Mouse (Mus musculus) kidney, postnatal 0 days (tissue): Measurements from ENCODE around the gene Ttc28. TPM values are rescaled to one million over a fixed set of nuclear protein-coding genes. Genes with fewer than 3 reads are reported as not detected.
A peak's percentile ranks its signal among the peaks of the same experiment; 100 is the strongest.

Experiments
- ATAC-seq: fragments of 200-750 bp; cut with Nextera tagmentation; replicated peaks from 2 replicates; pipeline ENCODE4 v1.8.0; 2017; ENCODE audit warnings: low read depth, moderate number of reproducible peaks, moderate TSS enrichment, moderate library complexity; ENCODE audit not compliant: low FRiP score
- DNase-seq: peaks from one replicate; pipeline ENCODE4 v3.0.0-alpha.2; 2016; ENCODE audit warnings: low spot score
- H3K27ac ChIP-seq: fragments of 300-500 bp; sonication (generic); 2 replicates; pipeline ENCODE4 v1.5.1; 2014; ENCODE audit warnings: mild to moderate bottlenecking
- H3K27me3 ChIP-seq: fragments of 300-500 bp; sonication (generic); 2 replicates; pipeline ENCODE4 v1.6.1; 2014; ENCODE audit warnings: low read length, mixed read lengths; ENCODE audit not compliant: insufficient read depth
- H3K36me3 ChIP-seq: fragments of 300-500 bp; sonication (generic); 2 replicates; pipeline ENCODE4 v1.6.1; 2014; ENCODE audit warnings: low read length, mixed read lengths; ENCODE audit not compliant: insufficient read depth
- H3K4me1 ChIP-seq: fragments of 300-500 bp; sonication (generic); replicated peaks from 2 replicates; pipeline ENCODE4 v1.6.1; 2014; ENCODE audit warnings: antibody characterized with exemption, low read length, mixed read lengths; ENCODE audit not compliant: insufficient read depth
- H3K4me2 ChIP-seq: fragments of 300-500 bp; sonication (generic); 2 replicates; pipeline ENCODE4 v1.6.1; 2014; ENCODE audit warnings: mild to moderate bottlenecking, low read length, moderate library complexity, mixed read lengths
- H3K4me3 ChIP-seq: fragments of 300-500 bp; sonication (generic); replicated peaks from 2 replicates; pipeline ENCODE4 v1.5.1; 2014; ENCODE audit warnings: low read depth, low read length
- H3K9ac ChIP-seq: fragments of 300-500 bp; sonication (generic); 2 replicates; pipeline ENCODE4 v1.6.1; 2014; ENCODE audit warnings: low read depth, low read length
- H3K9me3 ChIP-seq: fragments of 300-500 bp; sonication (generic); replicated peaks from 2 replicates; pipeline ENCODE4 v1.6.1; 2016; ENCODE audit warnings: low read length, inconsistent platforms, mixed read lengths
- CTCF ChIP-seq: IDR thresholded peaks from 2 replicates; pipeline ENCODE4 v1.5.1; 2016; ENCODE audit warnings: antibody characterized with exemption, low read depth, mild to moderate bottlenecking, moderate library complexity
- WGBS: fragments of 180-500 bp; shearing (Covaris S2); extraction: QIAGEN DNeasy Blood & Tissue Kit; methylation state at CpG from one replicate; pipeline ENCODE4 v1.1.7; 2014; 5-methylcytosine and 5-hydroxymethylcytosine counted together
- polyA plus RNA-seq: library from polyadenylated mRNA; unstranded; fragments of >200 nt; fragmentation: Nextera tagmentation; extraction: Ambion mirVana; gene quantifications from 2 replicates; pipeline ENCODE4 v1.2.1, GENCODE M21; 2015

The Ttc28 gene
- polyA plus RNA-seq, 1 experiment from 2014 or later, result 8.1 TPM

- Histone ChIP-seq H3K9ac (no peak overlapping the region), H3K4me1 (peaks cover 28% of the 10 kb centered on the region), H3K9me3 (no peaks in the 10 kb centered on the region), H3K4me2 (no peak overlapping the region), H3K36me3 (no peaks in the 10 kb centered on the region), H3K27ac (no peak overlapping the region), H3K4me3 (no peak overlapping the region), H3K27me3 (no peaks in the 10 kb centered on the region)
- WGBS, result 63% methylated on average over 7 of the region's 7 CpGs
- no peak for TF ChIP-seq CTCF
- ATAC-seq, result no peak
- no peak for DNase-seq
These were observed 301.8 kb downstream of the Ttc28 start for GRCm38 (mm10) chr5:111181204-111181912.

- no peaks in the 10 kb centered on the region for H3K36me3 ChIP-seq
- H3K27ac ChIP-seq, result no peak overlapping the region
- DNase-seq (peak; percentile 75), ATAC-seq (peak; percentile 68; the same call in 1 of the 2 replicates)
- no peaks in the 10 kb centered on the region for H3K9me3 ChIP-seq
- H3K4me3 ChIP-seq, result no peak overlapping the region
- peak overlapping the region; percentile 30; the same call in 1 of the 2 replicates for H3K4me2 ChIP-seq
- H3K27me3 ChIP-seq, result no peaks in the 10 kb centered on the region
- H3K4me1 ChIP-seq, result no peaks in the 10 kb centered on the region
- H3K9ac ChIP-seq, result no peak overlapping the region
- peak; percentile 59 for TF ChIP-seq CTCF
- WGBS, result 30% methylated on average over 11 of the region's 11 CpGs
These were observed 307.0 kb downstream of the Ttc28 start for GRCm38 (mm10) chr5:111186600-111186999.

GRCm38 (mm10) chr5:111191972-111192371, 312.4 kb downstream of the Ttc28 start:
- TF ChIP-seq CTCF, result no peak
- no peak overlapping the region for H3K9ac ChIP-seq
- H3K4me2 ChIP-seq, result no peak overlapping the region
- ATAC-seq (no peak), DNase-seq (no peak)
- H3K4me1 ChIP-seq, result no peaks in the 10 kb centered on the region
- no peak overlapping the region for H3K27ac ChIP-seq
- no peaks in the 10 kb centered on the region for H3K27me3 ChIP-seq
- no peaks in the 10 kb centered on the region for H3K9me3 ChIP-seq
- H3K4me3 ChIP-seq, result no peak overlapping the region
- WGBS, result 89% methylated on average over 9 of the region's 9 CpGs
- H3K36me3 ChIP-seq, result no peaks in the 10 kb centered on the region

- Histone ChIP-seq H3K4me3 (no peak overlapping the region), H3K4me2 (no peak overlapping the region), H3K9ac (no peak overlapping the region), H3K27ac (no peak overlapping the region), H3K27me3 (no peaks in the 10 kb centered on the region), H3K9me3 (no peaks in the 10 kb centered on the region), H3K36me3 (no peaks in the 10 kb centered on the region), H3K4me1 (no peaks in the 10 kb centered on the region)
- ATAC-seq (no peak), DNase-seq (no peak)
- TF ChIP-seq CTCF, result no peak
- 60% methylated on average over 2 of the region's 2 CpGs for WGBS
These were observed 315.2 kb downstream of the Ttc28 start for GRCm38 (mm10) chr5:111194829-111195228.

- WGBS, result 48% methylated on average over 11 of the region's 11 CpGs
- ATAC-seq (0 out of 2 replicates have a peak, but pooled peaks have one; percentile 7), DNase-seq (no peak)
- no peaks in the 10 kb centered on the region for H3K27me3 ChIP-seq
- no peaks in the 10 kb centered on the region for H3K9me3 ChIP-seq
- no peaks in the 10 kb centered on the region for H3K36me3 ChIP-seq
- H3K4me3 ChIP-seq, result no peak overlapping the region
- H3K4me1 ChIP-seq, result no peaks in the 10 kb centered on the region
- no peak overlapping the region for H3K9ac ChIP-seq
- no peak overlapping the region for H3K27ac ChIP-seq
- H3K4me2 ChIP-seq, result no peak overlapping the region
- TF ChIP-seq CTCF, result no peak
These were observed 316.2 kb downstream of the Ttc28 start for GRCm38 (mm10) chr5:111195488-111196485.

- Histone ChIP-seq H3K4me2 (no peak overlapping the region), H3K27me3 (no peaks in the 10 kb centered on the region), H3K9ac (no peak overlapping the region), H3K9me3 (no peaks in the 10 kb centered on the region), H3K4me1 (no peaks in the 10 kb centered on the region), H3K36me3 (no peaks in the 10 kb centered on the region), H3K4me3 (no peak overlapping the region), H3K27ac (no peak overlapping the region)
- no peak for TF ChIP-seq CTCF
- no peak for ATAC-seq
- DNase-seq, result no peak
- 89% methylated on average over 15 of the region's 15 CpGs for WGBS
These were observed 318.1 kb downstream of the Ttc28 start for GRCm38 (mm10) chr5:111197727-111198126.
